Mouse (Mus musculus): Measurements from ENCODE around the gene Megf11. TPM values are rescaled to one million over a fixed set of nuclear protein-coding genes. Genes with fewer than 3 reads are reported as not detected.

Megf11 gene
- total and polyA plus RNA-seq, 3 experiments, result 0.33 to 0.38 TPM; not detected in 1

GRCm38 (mm10) chr9:64737406-64738201, 352.2 kb downstream of the Megf11 start, which contains the start of gene Rab11a:
Gene Rab11a, minus strand, starts transcription at chr9:64737758.
- TF ChIP-seq CTCF (IDR thresholded peaks at IDR 0.05; ENCODE audit: low read depth, low read length) (no peak), GATA1 (IDR thresholded peaks at IDR 0.05; ENCODE audit: borderline replicate concordance, low read length) (no peak), GATA2 (IDR thresholded peaks at IDR 0.05; ENCODE audit: borderline replicate concordance, low read depth, low read length) (no peak), TAL1 (conservative IDR thresholded peaks at IDR 0.05; ENCODE audit: low read depth, low read length) (no peak), POLR2AphosphoS5 (IDR thresholded peaks at IDR 0.05; ENCODE audit: insufficient replicate concordance, low read depth, low read length) (no peak)

GRCm38 (mm10) chr9:64739001-64739400, 353.6 kb downstream of the Megf11 start:
- no peak for TF ChIP-seq TAL1 (conservative IDR thresholded peaks at IDR 0.05; ENCODE audit: low read depth, low read length)
- TF ChIP-seq POLR2AphosphoS5 (IDR thresholded peaks at IDR 0.05; ENCODE audit: insufficient replicate concordance, low read depth, low read length), result no peak
- TF ChIP-seq CTCF (IDR thresholded peaks at IDR 0.05; ENCODE audit: low read depth, low read length), result no peak
- peaks cover 5% of the 10 kb centered on the region for H3K36me3 ChIP-seq (replicated peaks)
- H3K27me3 ChIP-seq (ENCODE audit: insufficient read depth, low read length), result no peaks in the 10 kb centered on the region
- no peaks in the 10 kb centered on the region for H3K9me3 ChIP-seq (replicated peaks)
- DNase-seq (ENCODE audit: low spot score) (no peak), ATAC-seq (ENCODE audit: extremely low read depth, insufficient number of reproducible peaks, low FRiP score, poor library complexity, severe bottlenecking) (no peak)
- H3K4me1 ChIP-seq (ENCODE audit: insufficient read depth, low read depth, low read length), result peaks cover 35% of the 10 kb centered on the region
- H3K4me3 ChIP-seq (ENCODE audit: low read depth, low read length), result no peak overlapping the region

More at GRCm38 (mm10) chr9:64737406-64738201, 352.2 kb downstream of the Megf11 start, which contains the start of gene Rab11a:
- H3K36me3 ChIP-seq (replicated peaks), result peaks cover 5% of the 10 kb centered on the region
- H3K9me3 ChIP-seq (replicated peaks), result no peaks in the 10 kb centered on the region
- H3K4me3 ChIP-seq (ENCODE audit: low read depth, low read length), result peak within 1 kb of the TSS; percentile 95
- ATAC-seq (ENCODE audit: extremely low read depth, insufficient number of reproducible peaks, low FRiP score, poor library complexity, severe bottlenecking) (peak; percentile 83), DNase-seq (ENCODE audit: low spot score) (peak; percentile 93)
- no peaks in the 10 kb centered on the region for H3K27me3 ChIP-seq (ENCODE audit: insufficient read depth, low read length)
- H3K4me1 ChIP-seq (ENCODE audit: insufficient read depth, low read depth, low read length), result peaks cover 35% of the 10 kb centered on the region

GRCm38 (mm10) chr9:64742453-64742852, 357.0 kb downstream of the Megf11 start:
- H3K27me3 ChIP-seq (ENCODE audit: insufficient read depth, low read length), result peaks cover 6% of the 10 kb centered on the region; the same call in 1 of the 2 replicates
- no peak for ATAC-seq (ENCODE audit: extremely low read depth, insufficient number of reproducible peaks, low FRiP score, poor library complexity, severe bottlenecking)
- TF ChIP-seq GATA1 (IDR thresholded peaks at IDR 0.05; ENCODE audit: borderline replicate concordance, low read length) (no peak), GATA2 (IDR thresholded peaks at IDR 0.05; ENCODE audit: borderline replicate concordance, low read depth, low read length) (no peak), POLR2AphosphoS5 (IDR thresholded peaks at IDR 0.05; ENCODE audit: insufficient replicate concordance, low read depth, low read length) (no peak), CTCF (IDR thresholded peaks at IDR 0.05; ENCODE audit: low read depth, low read length) (no peak), TAL1 (conservative IDR thresholded peaks at IDR 0.05; ENCODE audit: low read depth, low read length) (no peak)
- peaks cover 20% of the 10 kb centered on the region for H3K4me1 ChIP-seq (ENCODE audit: insufficient read depth, low read depth, low read length)
- H3K36me3 ChIP-seq (replicated peaks), result no peaks in the 10 kb centered on the region
- DNase-seq (ENCODE audit: low spot score), result no peak
- no peak overlapping the region for H3K4me3 ChIP-seq (ENCODE audit: low read depth, low read length)
- no peaks in the 10 kb centered on the region for H3K9me3 ChIP-seq (replicated peaks)

DNA sequence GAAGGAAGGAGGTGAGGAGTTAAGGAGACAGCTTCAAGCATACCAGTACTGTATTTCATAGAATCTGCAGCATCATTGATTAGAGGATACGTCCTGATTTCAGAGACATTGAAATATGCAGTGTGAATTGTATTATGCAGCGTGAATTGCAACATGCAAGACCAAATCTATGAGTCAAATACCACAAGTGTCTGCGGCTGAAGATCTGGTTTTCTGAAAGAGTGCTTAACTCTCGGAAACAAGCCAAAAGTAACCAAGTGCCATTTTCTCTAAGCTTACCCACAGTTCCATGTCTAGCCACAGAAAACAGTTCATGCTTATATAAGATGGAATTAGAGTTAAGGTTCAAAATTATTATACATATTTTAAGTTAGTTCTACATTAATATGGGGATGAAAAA, 362.3 kb downstream of the Megf11 start:
- ATAC-seq (ENCODE audit: extremely low read depth, insufficient number of reproducible peaks, low FRiP score, poor library complexity, severe bottlenecking) (no peak), DNase-seq (ENCODE audit: low spot score) (no peak)
- Histone ChIP-seq H3K36me3 (replicated peaks) (no peaks in the 10 kb centered on the region), H3K4me3 (ENCODE audit: low read depth, low read length) (no peak overlapping the region), H3K4me1 (ENCODE audit: insufficient read depth, low read depth, low read length) (peaks cover 3% of the 10 kb centered on the region; the same call in 1 of the 2 replicates), H3K9me3 (replicated peaks) (no peaks in the 10 kb centered on the region), H3K27me3 (ENCODE audit: insufficient read depth, low read length) (peaks cover 9% of the 10 kb centered on the region; the same call in 1 of the 2 replicates)
- TF ChIP-seq POLR2AphosphoS5 (IDR thresholded peaks at IDR 0.05; ENCODE audit: insufficient replicate concordance, low read depth, low read length) (no peak), CTCF (IDR thresholded peaks at IDR 0.05; ENCODE audit: low read depth, low read length) (no peak), TAL1 (conservative IDR thresholded peaks at IDR 0.05; ENCODE audit: low read depth, low read length) (no peak), GATA2 (IDR thresholded peaks at IDR 0.05; ENCODE audit: borderline replicate concordance, low read depth, low read length) (no peak), GATA1 (IDR thresholded peaks at IDR 0.05; ENCODE audit: borderline replicate concordance, low read length) (no peak)

DNA sequence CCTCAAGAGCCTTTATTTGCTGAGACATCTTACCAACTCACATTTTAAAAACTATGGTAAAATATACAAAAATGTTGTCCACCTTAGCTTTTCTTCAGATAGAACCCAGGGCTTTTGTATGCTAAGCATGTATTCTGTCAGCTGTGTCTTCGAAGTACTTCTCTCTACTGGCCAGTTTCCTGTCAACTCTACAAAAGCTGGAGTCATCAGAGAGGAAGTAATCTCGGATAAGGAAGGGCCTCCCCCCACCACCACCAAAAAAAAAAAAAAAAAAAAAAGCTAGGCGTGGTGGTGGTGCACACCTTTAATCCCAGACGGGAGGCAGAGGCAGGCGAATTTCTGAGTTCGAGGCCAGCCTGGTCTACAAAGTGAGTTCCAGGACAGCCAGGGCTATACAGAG, 363.9 kb downstream of the Megf11 start:
- peaks cover 5% of the 10 kb centered on the region; the same call in 1 of the 2 replicates for H3K4me1 ChIP-seq (ENCODE audit: insufficient read depth, low read depth, low read length)
- no peak for TF ChIP-seq TAL1 (conservative IDR thresholded peaks at IDR 0.05; ENCODE audit: low read depth, low read length)
- TF ChIP-seq GATA1 (IDR thresholded peaks at IDR 0.05; ENCODE audit: borderline replicate concordance, low read length), result no peak
- TF ChIP-seq POLR2AphosphoS5 (IDR thresholded peaks at IDR 0.05; ENCODE audit: insufficient replicate concordance, low read depth, low read length), result no peak
- no peak for TF ChIP-seq CTCF (IDR thresholded peaks at IDR 0.05; ENCODE audit: low read depth, low read length)
- no peak for TF ChIP-seq GATA2 (IDR thresholded peaks at IDR 0.05; ENCODE audit: borderline replicate concordance, low read depth, low read length)
- no peaks in the 10 kb centered on the region for H3K36me3 ChIP-seq (replicated peaks)
- H3K4me3 ChIP-seq (ENCODE audit: low read depth, low read length), result no peak overlapping the region
- peaks cover 14% of the 10 kb centered on the region for H3K27me3 ChIP-seq (ENCODE audit: insufficient read depth, low read length)
- DNase-seq (ENCODE audit: low spot score), result no peak
- H3K9me3 ChIP-seq (replicated peaks), result no peaks in the 10 kb centered on the region
- ATAC-seq (ENCODE audit: extremely low read depth, insufficient number of reproducible peaks, low FRiP score, poor library complexity, severe bottlenecking), result no peak

- Histone ChIP-seq H3K27me3 (ENCODE audit: insufficient read depth, low read length) (peaks cover 8% of the 10 kb centered on the region), H3K36me3 (replicated peaks) (no peaks in the 10 kb centered on the region), H3K9me3 (replicated peaks) (no peaks in the 10 kb centered on the region), H3K4me1 (ENCODE audit: insufficient read depth, low read depth, low read length) (peaks cover 5% of the 10 kb centered on the region; the same call in 1 of the 2 replicates), H3K4me3 (ENCODE audit: low read depth, low read length) (no peak overlapping the region)
- TF ChIP-seq TAL1 (conservative IDR thresholded peaks at IDR 0.05; ENCODE audit: low read depth, low read length) (no peak), GATA1 (IDR thresholded peaks at IDR 0.05; ENCODE audit: borderline replicate concordance, low read length) (no peak), GATA2 (IDR thresholded peaks at IDR 0.05; ENCODE audit: borderline replicate concordance, low read depth, low read length) (no peak), POLR2AphosphoS5 (IDR thresholded peaks at IDR 0.05; ENCODE audit: insufficient replicate concordance, low read depth, low read length) (no peak), CTCF (IDR thresholded peaks at IDR 0.05; ENCODE audit: low read depth, low read length) (no peak)
- ATAC-seq (ENCODE audit: extremely low read depth, insufficient number of reproducible peaks, low FRiP score, poor library complexity, severe bottlenecking) (no peak), DNase-seq (ENCODE audit: low spot score) (no peak)
Observed at GRCm38 (mm10) chr9:64752575-64752974, 367.1 kb downstream of the Megf11 start.

Measured in G1E (cell line).